22 mouse cellular contexts compared by ENCODE assay signal in genomic region chr14:83664065-83664464, GRCm38 (mm10).
DNase-seq lines count a peak whose midpoint lies in the region; ATAC-seq and TF ChIP-seq lines count a peak whose summit lies in the region.
"Had no signal": no experiment of that assay in that cellular context is flagged by ENCODE, and none has a peak within 500 bp of the region (broad histone marks: within the 10 kb centered on the region; RNA-seq: fewer than 3 reads in every experiment).

No protein-coding gene starts in this region.

- no peaks in the 10 kb centered on the region for H3K36me3 ChIP-seq in kidney, embryonic 14.5 days (ENCODE audit: control insufficient read depth, insufficient read depth, low read length)
- H3K36me3 ChIP-seq in kidney, embryonic 15.5 days = no peaks in the 10 kb centered on the region
- H3K36me3 ChIP-seq in kidney, embryonic 16.5 days (ENCODE audit: insufficient read depth, low read length) = no peaks in the 10 kb centered on the region
- H3K36me3 ChIP-seq in kidney, postnatal 0 days (ENCODE audit: insufficient read depth, low read length) = no peaks in the 10 kb centered on the region
- H3K36me3 ChIP-seq: G1E had no signal

- no peak overlapping the region for H3K9ac ChIP-seq in kidney, embryonic 14.5 days (ENCODE audit: low read depth, low read length)
- no peak overlapping the region for H3K9ac ChIP-seq in kidney, embryonic 15.5 days
- H3K9ac ChIP-seq in kidney, embryonic 16.5 days (replicated peaks; ENCODE audit: low read length) = no peak overlapping the region
- no peak overlapping the region for H3K9ac ChIP-seq in kidney, postnatal 0 days (ENCODE audit: low read depth, low read length)

- TF ChIP-seq CTCF in kidney, postnatal 0 days (IDR thresholded peaks at IDR 0.05; ENCODE audit: low read depth) = no peak

- H3K4me3 ChIP-seq in kidney, embryonic 14.5 days (ENCODE audit: low read length) = no peak overlapping the region
- no peak overlapping the region for H3K4me3 ChIP-seq in kidney, embryonic 15.5 days (replicated peaks)
- no peak overlapping the region for H3K4me3 ChIP-seq in kidney, embryonic 16.5 days (ENCODE audit: low read length)
- H3K4me3 ChIP-seq in kidney, postnatal 0 days (replicated peaks; ENCODE audit: low read depth, low read length) = no peak overlapping the region

- 17% methylated on average over 2 of the region's 2 CpGs for WGBS in kidney, embryonic 14.5 days
- WGBS in kidney, embryonic 15.5 days = 25% methylated on average over 2 of the region's 2 CpGs
- 12% methylated on average over 2 of the region's 2 CpGs for WGBS in kidney, embryonic 16.5 days
- WGBS in kidney, postnatal 0 days = 18% methylated on average over 2 of the region's 2 CpGs

- peak; percentile 92 for ATAC-seq in kidney, embryonic 14.5 days (ENCODE audit: low FRiP score, low TSS enrichment)
- ATAC-seq in kidney, embryonic 15.5 days (replicated peaks; ENCODE audit: low FRiP score) = peak; percentile 87
- peak; percentile 73 for ATAC-seq in kidney, embryonic 16.5 days (ENCODE audit: low FRiP score, low TSS enrichment)
- no peak for ATAC-seq in kidney, postnatal 0 days (replicated peaks; ENCODE audit: low FRiP score, low read depth)
- ATAC-seq: activated CD4-positive, CD25-positive, alpha-beta regulatory T cell, adult 4 months; CD4-positive, CD25-positive, alpha-beta regulatory T cell, adult 4 months; Patski had no signal

- no peaks in the 10 kb centered on the region for H3K4me1 ChIP-seq in kidney, embryonic 14.5 days (ENCODE audit: control insufficient read depth, insufficient read depth, low read length)
- no peaks in the 10 kb centered on the region for H3K4me1 ChIP-seq in kidney, embryonic 15.5 days
- H3K4me1 ChIP-seq in kidney, embryonic 16.5 days (ENCODE audit: insufficient read depth, low read length) = no peaks in the 10 kb centered on the region
- H3K4me1 ChIP-seq in kidney, postnatal 0 days (replicated peaks; ENCODE audit: insufficient read depth, low read length) = no peaks in the 10 kb centered on the region

- no peaks in the 10 kb centered on the region for H3K27me3 ChIP-seq in kidney, embryonic 14.5 days (ENCODE audit: control insufficient read depth, insufficient read depth, low read length)
- H3K27me3 ChIP-seq in kidney, embryonic 15.5 days = no peaks in the 10 kb centered on the region
- H3K27me3 ChIP-seq in kidney, embryonic 16.5 days (ENCODE audit: insufficient read depth, low read length) = no peaks in the 10 kb centered on the region
- H3K27me3 ChIP-seq in kidney, postnatal 0 days (ENCODE audit: insufficient read depth, low read length) = no peaks in the 10 kb centered on the region
- H3K27me3 ChIP-seq: CH12.LX, Patski had no signal

- no peak overlapping the region for H3K4me2 ChIP-seq in kidney, embryonic 14.5 days (replicated peaks; ENCODE audit: low read depth, low read length)
- H3K4me2 ChIP-seq in kidney, embryonic 15.5 days = no peak overlapping the region
- H3K4me2 ChIP-seq in kidney, embryonic 16.5 days (replicated peaks; ENCODE audit: low read depth, low read length) = no peak overlapping the region
- no peak overlapping the region for H3K4me2 ChIP-seq in kidney, postnatal 0 days (ENCODE audit: low read length)

- no peak overlapping the region for H3K27ac ChIP-seq in kidney, embryonic 14.5 days (ENCODE audit: low read depth, low read length)
- H3K27ac ChIP-seq in kidney, embryonic 15.5 days = no peak overlapping the region
- no peak overlapping the region for H3K27ac ChIP-seq in kidney, embryonic 16.5 days (ENCODE audit: low read length)
- H3K27ac ChIP-seq in kidney, postnatal 0 days = no peak overlapping the region

- no peak for DNase-seq in kidney, postnatal 10 days
- no peak for DNase-seq in kidney, postnatal 14 days
- no peak for DNase-seq in kidney, postnatal 4 days
- DNase-seq in kidney, postnatal 0 days (ENCODE audit: low spot score) = peak; percentile 69
- no peak for DNase-seq in kidney, adult 11 months
- DNase-seq: adrenal gland, adult 2 months; adrenal gland, adult 8-10 months; adrenal gland, postnatal 10 days; adrenal gland, postnatal 14 days; adrenal gland, postnatal 25 days; adrenal gland, postnatal 36 days; B cell, adult 2 months; cerebellum, adult 11 months; cerebellum, adult 11-12 months had no signal

- H3K9me3 ChIP-seq in kidney, embryonic 14.5 days (ENCODE audit: control insufficient read depth, low read length) = no peaks in the 10 kb centered on the region
- H3K9me3 ChIP-seq in kidney, embryonic 15.5 days (replicated peaks) = no peaks in the 10 kb centered on the region
- H3K9me3 ChIP-seq in kidney, embryonic 16.5 days (ENCODE audit: low read length) = no peaks in the 10 kb centered on the region
- no peaks in the 10 kb centered on the region for H3K9me3 ChIP-seq in kidney, postnatal 0 days (replicated peaks; ENCODE audit: low read length)
- H3K9me3 ChIP-seq: G1E had no signal
